Mouse (Mus musculus) liver, adult 2 months (tissue): ENCODE results near the gene Hebp2. TPM values are rescaled to one million over a fixed set of nuclear protein-coding genes. Genes with fewer than 3 reads are reported as not detected.

ENCODE experiments used
- DNase-seq: peaks from one replicate; pipeline ENCODE4 v3.0.0-alpha.2; 2011; ENCODE audit warnings: low read depth, low spot score; ENCODE audit errors: extremely low read depth
- H3K27ac ChIP-seq: fragments of 200-500 bp; replicated peaks from 2 replicates; pipeline ENCODE4 v1.5.1; 2012; ENCODE audit warnings: low read depth, mild to moderate bottlenecking, control low read depth, inconsistent platforms, low read length; ENCODE audit not compliant: insufficient read depth
- H3K27me3 ChIP-seq: fragments of 200-500 bp; 2 replicates; pipeline ENCODE4 v1.6.1; 2012; ENCODE audit warnings: mild to moderate bottlenecking, moderate library complexity, low read length, inconsistent platforms; ENCODE audit not compliant: control insufficient read depth, insufficient read depth
- H3K36me3 ChIP-seq: fragments of 200-500 bp; 2 replicates; pipeline ENCODE4 v1.6.1; 2012; ENCODE audit warnings: low read length, inconsistent platforms; ENCODE audit not compliant: control insufficient read depth, insufficient read depth
- H3K4me1 ChIP-seq: fragments of 200-500 bp; 2 replicates; pipeline ENCODE4 v1.6.1; 2011; ENCODE audit warnings: low read length; ENCODE audit not compliant: control insufficient read depth, insufficient read depth
- H3K4me3 ChIP-seq: fragments of 200-500 bp; 2 replicates; pipeline ENCODE4 v1.5.1; 2011; ENCODE audit warnings: low read depth, mild to moderate bottlenecking, control low read depth, low read length, moderate library complexity; ENCODE audit not compliant: insufficient read depth
- H3K79me2 ChIP-seq: fragments of 200-500 bp; 2 replicates; pipeline ENCODE4 v1.6.1; 2012; ENCODE audit warnings: inconsistent platforms, mild to moderate bottlenecking, low read length, moderate library complexity; ENCODE audit not compliant: control insufficient read depth, insufficient read depth
- H3K9ac ChIP-seq: fragments of 200-500 bp; 2 replicates; pipeline ENCODE4 v1.6.1; 2012; ENCODE audit warnings: low read depth, mild to moderate bottlenecking, control low read depth, inconsistent platforms, low read length
- CTCF ChIP-seq: fragments of 200-500 bp; IDR thresholded peaks from 2 replicates; pipeline ENCODE4 v1.5.1; 2011; ENCODE audit warnings: low read depth, low read length, control low read depth
- POLR2A ChIP-seq: fragments of 200-500 bp; IDR thresholded peaks from 2 replicates; pipeline ENCODE4 v1.6.1; 2011; ENCODE audit warnings: low read length, control low read depth; ENCODE audit not compliant: insufficient read depth; ENCODE audit errors: extremely low read depth
- WGBS: fragments of 180-500 bp; shearing (Covaris S2); methylation state at CpG from one replicate; pipeline ENCODE4 v1.1.7; 2018; 5-methylcytosine and 5-hydroxymethylcytosine counted together
- polyA plus RNA-seq: library from polyadenylated mRNA; depleted of rRNA; stranded (reverse); fragments of >200 nt; gene quantifications from 2 replicates; pipeline ENCODE4 v1.2.3, GENCODE M21; 2012
- total RNA-seq: library from RNA; depleted of rRNA; stranded (reverse); fragments of >200 nt; gene quantifications from 2 replicates; pipeline ENCODE4 v1.2.3, GENCODE M21; 2014

Hebp2 gene
- total and polyA plus RNA-seq, 2 experiments: 0.28 to 0.33 TPM

GRCm38 (mm10) chr10:18529177-18529576 is 16.7 kb downstream of the Hebp2 start:
- H3K27me3 ChIP-seq: no peaks in the 10 kb centered on the region
- no peak overlapping the region for H3K9ac ChIP-seq
- no peak overlapping the region for H3K4me3 ChIP-seq
- peaks cover 3% of the 10 kb centered on the region; the same call in 1 of the 2 replicates for H3K36me3 ChIP-seq
- peak; percentile 76 for DNase-seq
- peaks cover 8% of the 10 kb centered on the region for H3K4me1 ChIP-seq
- no peaks in the 10 kb centered on the region for H3K79me2 ChIP-seq
- TF ChIP-seq POLR2A (no peak), CTCF (no peak)
- 35% methylated on average over 4 of the region's 4 CpGs for WGBS
- H3K27ac ChIP-seq: no peak overlapping the region

- no peak overlapping the region for H3K9ac ChIP-seq
- peaks cover 4% of the 10 kb centered on the region; the same call in 1 of the 2 replicates for H3K36me3 ChIP-seq
- peak; percentile 51 for DNase-seq
- no peak overlapping the region for H3K27ac ChIP-seq
- peaks cover 8% of the 10 kb centered on the region for H3K4me1 ChIP-seq
- H3K27me3 ChIP-seq: no peaks in the 10 kb centered on the region
- no peaks in the 10 kb centered on the region for H3K79me2 ChIP-seq
- H3K4me3 ChIP-seq: no peak overlapping the region
- WGBS: 54% methylated on average over 5 of the region's 5 CpGs
- TF ChIP-seq CTCF: no peak
- TF ChIP-seq POLR2A: no peak
Measured at GRCm38 (mm10) chr10:18528475-18528874, 17.4 kb downstream of the Hebp2 start.

- 32% methylated on average over 7 of the region's 7 CpGs for WGBS
- Histone ChIP-seq H3K27ac (no peak overlapping the region), H3K9ac (no peak overlapping the region), H3K4me1 (peaks cover 8% of the 10 kb centered on the region), H3K79me2 (no peaks in the 10 kb centered on the region), H3K36me3 (peaks cover 2% of the 10 kb centered on the region; the same call in 1 of the 2 replicates), H3K4me3 (no peak overlapping the region), H3K27me3 (no peaks in the 10 kb centered on the region)
- DNase-seq: peak; percentile 88
- no peak for TF ChIP-seq POLR2A
- TF ChIP-seq CTCF: no peak
Measured at GRCm38 (mm10) chr10:18527766-18528165, 18.1 kb downstream of the Hebp2 start.

GRCm38 (mm10) chr10:18526851-18527675 is 18.8 kb downstream of the Hebp2 start:
- DNase-seq: peak; percentile 70
- 55% methylated on average over 20 of the region's 20 CpGs for whole genome bisulfite sequencing
- Histone ChIP-seq H3K4me1 (peaks cover 8% of the 10 kb centered on the region), H3K27me3 (no peaks in the 10 kb centered on the region), H3K27ac (no peak overlapping the region), H3K9ac (no peak overlapping the region), H3K36me3 (peaks cover 2% of the 10 kb centered on the region; the same call in 1 of the 2 replicates), H3K79me2 (no peaks in the 10 kb centered on the region), H3K4me3 (no peak overlapping the region)
- no peak for TF ChIP-seq CTCF
- TF ChIP-seq POLR2A: no peak

- Histone ChIP-seq H3K9ac (no peak overlapping the region), H3K27me3 (no peaks in the 10 kb centered on the region), H3K4me3 (no peak overlapping the region), H3K36me3 (peaks cover 2% of the 10 kb centered on the region; the same call in 1 of the 2 replicates), H3K79me2 (no peaks in the 10 kb centered on the region), H3K27ac (no peak overlapping the region), H3K4me1 (peaks cover 8% of the 10 kb centered on the region)
- WGBS: 93% methylated on average over 22 of the region's 22 CpGs
- no peak for DNase-seq
- TF ChIP-seq POLR2A (no peak), CTCF (no peak)
Measured at GRCm38 (mm10) chr10:18526184-18526850, 19.6 kb downstream of the Hebp2 start.

- Histone ChIP-seq H3K79me2 (no peaks in the 10 kb centered on the region), H3K9ac (no peak overlapping the region), H3K4me3 (no peak overlapping the region), H3K4me1 (peaks cover 8% of the 10 kb centered on the region), H3K27ac (no peak overlapping the region), H3K36me3 (peaks cover 2% of the 10 kb centered on the region; the same call in 1 of the 2 replicates), H3K27me3 (no peaks in the 10 kb centered on the region)
- no peak for DNase-seq
- TF ChIP-seq POLR2A (no peak), CTCF (no peak)
- 80% methylated on average over 9 of the region's 9 CpGs for WGBS
Measured at GRCm38 (mm10) chr10:18525726-18526125, 20.1 kb downstream of the Hebp2 start.
